ENCODE assay signal across 8 mouse cellular contexts in the genomic region with DNA sequence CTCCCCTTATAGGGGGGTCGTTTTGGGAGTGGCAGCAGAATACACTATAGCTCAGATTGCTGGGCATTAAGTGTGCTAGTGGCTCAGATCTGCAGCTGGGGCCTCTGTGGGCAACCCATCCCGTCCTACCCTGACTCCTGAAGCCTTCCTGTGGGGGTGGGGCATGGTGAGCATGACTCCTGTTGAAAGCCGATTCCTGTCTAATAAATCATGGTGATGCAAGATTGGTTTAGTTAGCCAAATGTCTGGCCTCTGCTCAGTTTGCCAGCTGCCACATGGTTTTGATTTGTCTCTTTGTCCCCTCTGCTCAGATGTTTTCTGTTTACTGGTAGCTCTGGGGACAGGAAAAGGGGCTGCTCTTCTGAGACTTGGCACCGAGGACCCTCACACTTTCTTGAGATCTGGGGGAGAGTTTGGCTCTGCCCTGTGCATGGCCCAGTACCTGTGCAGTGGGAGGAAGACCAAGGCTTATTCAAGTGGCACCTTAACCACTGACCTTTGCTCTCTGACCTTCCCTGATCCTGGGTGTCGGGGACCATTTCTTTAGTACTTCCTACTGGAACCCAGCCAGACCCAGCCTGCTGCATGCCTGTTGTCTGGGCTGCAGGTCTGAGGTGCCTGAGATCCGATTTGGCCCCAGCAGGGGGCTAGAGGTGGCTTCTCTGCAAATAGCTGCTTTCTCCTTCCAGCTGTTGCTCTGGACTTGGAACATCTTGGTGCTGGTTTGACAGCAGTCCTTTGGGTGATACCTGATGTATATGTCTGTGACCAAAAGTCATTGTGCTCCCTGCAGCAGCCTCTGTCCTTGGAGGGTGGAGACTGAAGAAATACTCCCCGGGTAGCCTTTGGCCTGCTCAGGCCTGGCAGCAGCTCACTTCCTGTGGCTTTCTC. TPM values are rescaled to one million over a fixed set of nuclear protein-coding genes. Genes with fewer than 3 reads are reported as not detected.
DNase-seq lines count a peak whose midpoint lies in the region; ATAC-seq lines count a peak whose summit lies in the region.
"Had no signal": no experiment of that assay in that cellular context is flagged by ENCODE, and none has a peak within 500 bp of the region (broad histone marks: within the 10 kb centered on the region; RNA-seq: fewer than 3 reads in every experiment).

No protein-coding gene starts in this region.

- H3K9ac ChIP-seq in neural tube, embryonic 15.5 days (replicated peaks): no peak overlapping the region
- H3K9ac ChIP-seq: heart, embryonic 15.5 days had no signal

- DNase-seq in neural tube, embryonic 10.5 days (ENCODE audit: extremely low spot score, low spot score): peak; percentile 47
- DNase-seq in embryo, embryonic 11.5 days (ENCODE audit: low read depth, low spot score): peak; percentile 59
- DNase-seq in kidney, postnatal 10 days: peak; percentile 55
- peak; percentile 14 for DNase-seq in yolk sac, embryonic 10.5 days (ENCODE audit: low spot score)
- no peak for DNase-seq in left cerebral cortex, adult 9 months (ENCODE audit: low spot score in 2 of 2)
- DNase-seq in thymus, postnatal 36 days: no peak

- peaks cover 24% of the 10 kb centered on the region for H3K4me1 ChIP-seq in neural tube, embryonic 15.5 days

- no peak for ATAC-seq in neural tube, embryonic 15.5 days (ENCODE audit: low FRiP score)

- H3K27me3 ChIP-seq in neural tube, embryonic 15.5 days (replicated peaks): no peaks in the 10 kb centered on the region
- H3K27me3 ChIP-seq: heart, embryonic 15.5 days had no signal

- H3K4me3 ChIP-seq in neural tube, embryonic 15.5 days (replicated peaks): no peak overlapping the region
- H3K4me3 ChIP-seq: heart, embryonic 15.5 days had no signal

- H3K9me3 ChIP-seq in neural tube, embryonic 15.5 days (replicated peaks): no peaks in the 10 kb centered on the region
- H3K9me3 ChIP-seq: heart, embryonic 15.5 days had no signal

- no peak overlapping the region for H3K4me2 ChIP-seq in neural tube, embryonic 15.5 days
- H3K4me2 ChIP-seq: heart, embryonic 15.5 days had no signal

- no peak overlapping the region for H3K27ac ChIP-seq in neural tube, embryonic 15.5 days (replicated peaks)
- H3K27ac ChIP-seq: heart, embryonic 15.5 days had no signal

- WGBS in neural tube, embryonic 15.5 days: 44% methylated on average over 7 of the region's 7 CpGs

- peaks cover 17% of the 10 kb centered on the region for H3K36me3 ChIP-seq in neural tube, embryonic 15.5 days
- H3K36me3 ChIP-seq: heart, embryonic 15.5 days had no signal

RNA-seq across cellular contexts. Expression of a gene that starts 4.4 kb away (rescaled TPM):
- polyA plus RNA-seq in neural tube, embryonic 15.5 days (2015; fragmentation: Nextera tagmentation; extraction: Ambion mirVana): 295 and 349 TPM in 2 replicates

RNA-seq across cellular contexts. Expression of a gene that starts 12.8 kb away (rescaled TPM):
- polyA plus RNA-seq in neural tube, embryonic 15.5 days (2015; fragmentation: Nextera tagmentation; extraction: Ambion mirVana): 21.6 and 24.0 TPM in 2 replicates

RNA-seq across cellular contexts. Expression of a gene that starts 30.8 kb away (rescaled TPM):
- polyA plus RNA-seq in neural tube, embryonic 15.5 days (2015; fragmentation: Nextera tagmentation; extraction: Ambion mirVana): 11.5 and 16.7 TPM in 2 replicates

RNA-seq across cellular contexts. Expression of a gene that starts 47.6 kb away (rescaled TPM):
- polyA plus RNA-seq in neural tube, embryonic 15.5 days (2015; fragmentation: Nextera tagmentation; extraction: Ambion mirVana): not detected in 2 replicates
- polyA plus RNA-seq: heart, embryonic 15.5 days had no signal

RNA-seq across cellular contexts. Expression of a gene that starts 51.9 kb away (rescaled TPM):
- polyA plus RNA-seq in neural tube, embryonic 15.5 days (2015; fragmentation: Nextera tagmentation; extraction: Ambion mirVana): 41.0 and 43.7 TPM in 2 replicates

Comparison
In these comparisons a context has a peak if more than half of its experiments do, and no peak if none do; other contexts are left out.
1. DNase-seq: peak in neural tube, embryonic 10.5 days (single experiment), embryo, embryonic 11.5 days (single experiment), kidney, postnatal 10 days (single experiment) and yolk sac, embryonic 10.5 days (single experiment); none in left cerebral cortex, adult 9 months (0 of 2) and thymus, postnatal 36 days (0 of 2).